Mouse (Mus musculus) embryo, embryonic 10 days (tissue): ENCODE data around the gene Tspan1.

ENCODE experiments used
- DNase-seq: peaks from one replicate; pipeline ENCODE4 v3.0.0-alpha.2; 2015; ENCODE audit warnings: low spot score

The Tspan1 gene

GRCm38 (mm10) chr4:116167404-116167803, at the start of gene Tspan1:
TSS of gene Tspan1 (minus strand) at chr4:116167601.
- DNase-seq = no peak

- no peak for DNase-seq
Observed at GRCm38 (mm10) chr4:116217046-116217445, 49.6 kb upstream of the Tspan1 start.

GRCm38 (mm10) chr4:116215895-116216605, 48.6 kb upstream of the Tspan1 start:
- no peak for DNase-seq

DNA sequence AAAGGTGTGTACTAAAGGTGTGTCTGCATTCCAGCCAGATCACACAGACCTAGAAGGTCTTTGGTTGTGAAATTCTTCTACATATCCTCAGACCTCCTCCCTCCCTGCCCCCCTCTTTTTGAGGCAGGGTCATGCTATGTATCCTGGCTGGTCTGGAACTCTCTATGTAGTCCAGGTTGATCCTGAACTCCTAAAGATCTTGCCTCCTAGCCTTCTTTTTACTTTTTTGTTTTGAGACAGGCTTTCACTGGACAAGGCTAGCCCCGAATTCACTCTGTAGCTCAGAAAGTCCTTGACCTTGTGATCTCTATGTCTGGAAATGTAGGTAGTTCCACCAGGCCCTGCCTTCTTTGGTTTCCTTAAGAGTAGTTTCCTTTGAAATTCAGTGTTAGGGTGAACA, 41.5 kb upstream of the Tspan1 start:
- DNase-seq = no peak

DNA sequence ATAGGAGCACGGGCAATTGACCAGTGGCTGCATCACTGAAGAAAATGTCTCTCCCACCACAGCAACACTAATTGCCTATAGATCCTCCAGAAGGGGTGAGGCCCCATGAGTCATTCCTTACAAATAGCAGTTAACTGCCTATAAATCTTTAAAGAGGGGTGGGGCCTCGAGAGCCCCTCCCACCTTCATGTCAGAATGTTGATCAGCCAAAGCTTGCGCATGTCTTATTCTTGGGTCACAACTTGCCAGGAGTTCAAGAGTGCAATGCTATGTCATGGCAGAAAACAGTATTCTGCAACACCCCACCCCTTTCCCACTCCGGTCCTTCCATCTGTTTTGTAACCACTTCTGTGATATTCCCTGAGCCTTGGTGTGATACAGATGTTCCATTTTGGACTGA, 39.1 kb upstream of the Tspan1 start:
- no peak for DNase-seq

GRCm38 (mm10) chr4:116204422-116204821, 37.0 kb upstream of the Tspan1 start:
- no peak for DNase-seq

DNA sequence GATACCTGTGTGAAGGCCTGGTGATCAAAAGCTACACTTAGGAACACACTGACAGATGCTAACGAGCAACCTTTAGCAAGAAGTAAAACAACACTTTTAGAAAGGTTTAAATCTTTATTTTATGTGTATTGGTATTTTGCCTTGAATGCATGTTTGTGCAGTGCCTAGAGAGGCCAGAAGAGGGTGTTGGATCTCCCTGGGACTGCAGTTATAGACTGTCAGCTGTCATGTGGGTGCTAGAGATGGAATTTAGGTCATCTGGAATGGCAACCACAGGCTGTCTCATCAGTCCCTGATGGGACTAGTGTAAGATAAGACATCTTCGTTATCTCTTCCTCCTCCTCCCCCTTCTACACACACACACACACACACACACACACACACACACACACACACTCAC, 31.0 kb upstream of the Tspan1 start:
- DNase-seq = no peak

DNA sequence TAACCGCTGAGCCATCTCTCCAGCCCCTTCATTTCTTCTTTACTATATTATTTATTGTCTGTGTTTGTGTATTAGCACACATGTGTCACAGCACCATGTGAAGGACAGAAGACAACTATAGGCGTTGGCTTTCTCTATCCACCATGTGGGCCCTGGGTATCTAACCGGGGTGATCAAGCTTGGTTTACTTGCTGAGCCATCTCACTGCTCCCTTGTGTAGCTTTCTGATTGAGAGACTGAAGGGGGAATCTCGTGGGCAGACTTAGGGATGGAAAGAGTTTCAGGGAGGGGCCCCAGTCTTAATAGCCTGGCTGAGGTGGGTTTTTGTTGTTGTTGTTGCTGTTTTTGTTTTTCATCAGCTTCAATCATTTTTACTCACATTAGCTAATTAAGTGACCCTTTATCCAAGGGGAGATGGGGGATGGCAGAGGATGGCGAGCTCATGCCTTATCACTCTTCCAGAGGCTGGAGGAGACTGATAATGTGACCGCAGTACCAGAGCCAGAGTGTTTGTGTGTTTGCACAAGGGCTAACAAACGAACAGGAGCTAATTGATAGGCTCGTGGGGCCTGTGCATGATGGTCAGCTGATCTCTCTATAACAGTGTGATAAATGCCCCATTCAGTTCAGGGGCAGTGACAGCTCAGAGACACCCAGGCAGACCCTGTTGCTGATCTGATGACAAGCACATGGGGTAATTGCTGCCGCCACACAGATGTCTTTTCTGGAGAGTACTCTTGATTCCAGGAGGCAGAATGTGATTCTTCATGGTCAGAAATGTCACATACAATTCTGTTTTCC, 26.4 kb upstream of the Tspan1 start:
- no peak for DNase-seq

GRCm38 (mm10) chr4:116192286-116192835, 25.0 kb upstream of the Tspan1 start:
- no peak for DNase-seq

DNA sequence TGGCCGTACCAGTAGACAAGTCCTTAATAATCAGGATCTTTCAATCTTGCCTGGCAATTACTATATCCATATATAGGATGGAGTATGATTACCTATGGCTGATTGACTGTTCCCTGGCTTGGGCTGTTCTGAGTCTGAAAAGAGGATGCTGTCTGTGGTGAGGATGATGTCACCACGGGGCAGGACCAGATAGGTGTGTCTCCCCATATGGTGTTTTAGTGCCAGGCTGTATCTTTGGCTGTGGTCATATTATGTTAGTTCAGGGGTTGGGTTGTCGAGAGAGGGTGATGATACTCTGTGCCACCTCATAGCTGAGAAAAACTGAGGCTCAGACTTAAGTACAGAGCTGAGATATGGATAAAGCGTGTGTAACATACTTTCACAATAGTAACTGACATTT, 17.7 kb upstream of the Tspan1 start:
- no peak for DNase-seq

DNA sequence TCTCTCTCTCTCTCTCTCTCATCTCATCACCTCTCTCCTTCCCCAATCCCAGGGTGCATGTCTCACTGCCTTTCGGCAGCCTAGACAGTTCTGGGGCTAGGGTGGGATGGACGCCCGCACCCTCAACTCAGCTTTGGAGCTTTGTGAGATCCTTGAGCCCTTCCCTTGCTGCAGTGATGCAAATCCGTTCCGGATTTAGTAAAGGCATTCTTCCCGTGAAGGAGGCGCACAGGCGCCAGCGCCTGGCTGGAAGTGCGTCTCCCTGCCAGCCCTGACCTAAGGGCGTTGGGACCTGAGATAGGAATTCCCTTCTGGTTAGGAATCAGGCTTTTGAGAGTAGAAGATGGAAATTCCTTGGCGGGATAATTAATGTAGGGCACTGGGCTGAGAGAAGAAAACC, 15.3 kb upstream of the Tspan1 start:
- peak; percentile 60 for DNase-seq

GRCm38 (mm10) chr4:116182079-116182478, 14.7 kb upstream of the Tspan1 start:
- no peak for DNase-seq

- DNase-seq = peak; percentile 41
Observed at GRCm38 (mm10) chr4:116177140-116177539, 9.7 kb upstream of the Tspan1 start.

- DNase-seq = peak; percentile 65
Observed at GRCm38 (mm10) chr4:116176543-116176988, 9.2 kb upstream of the Tspan1 start.

- DNase-seq = no peak
Observed at GRCm38 (mm10) chr4:116175711-116176542, 8.5 kb upstream of the Tspan1 start.

GRCm38 (mm10) chr4:116175136-116175535, 7.7 kb upstream of the Tspan1 start:
- DNase-seq = no peak

- DNase-seq = no peak
Observed at GRCm38 (mm10) chr4:116174466-116175116, 7.2 kb upstream of the Tspan1 start.

- no peak for DNase-seq
Observed at GRCm38 (mm10) chr4:116173752-116174151, 6.4 kb upstream of the Tspan1 start.

- DNase-seq = no peak
Observed at GRCm38 (mm10) chr4:116173072-116173471, 5.7 kb upstream of the Tspan1 start, which contains the start of the genes 1700042G07Rik and Gm49337. TSS of gene 1700042G07Rik (plus strand) at chr4:116173372. TSS of gene Gm49337 (plus strand) at chr4:116173384.

DNA sequence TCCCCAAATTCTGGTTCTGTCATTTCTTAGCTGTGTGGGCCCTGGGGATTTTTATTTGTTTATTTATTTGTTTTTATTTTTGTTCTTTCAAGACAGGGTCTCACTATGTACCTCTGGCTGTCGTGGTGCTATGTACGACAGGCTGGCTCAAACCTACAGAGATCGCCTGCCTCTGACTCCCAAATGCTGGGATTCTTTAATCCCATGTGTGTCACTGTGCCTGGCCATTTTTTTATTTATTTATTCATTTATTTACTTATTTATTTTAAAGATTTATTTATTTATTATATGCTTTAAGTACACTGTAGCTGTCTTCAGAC, 1.9 kb upstream of the Tspan1 start:
- DNase-seq = no peak

GRCm38 (mm10) chr4:116168617-116169352, 1.4 kb upstream of the Tspan1 start:
- peak; percentile 66 for DNase-seq
